ENCODE assay signal across 9 mouse cellular contexts in the genomic region with DNA sequence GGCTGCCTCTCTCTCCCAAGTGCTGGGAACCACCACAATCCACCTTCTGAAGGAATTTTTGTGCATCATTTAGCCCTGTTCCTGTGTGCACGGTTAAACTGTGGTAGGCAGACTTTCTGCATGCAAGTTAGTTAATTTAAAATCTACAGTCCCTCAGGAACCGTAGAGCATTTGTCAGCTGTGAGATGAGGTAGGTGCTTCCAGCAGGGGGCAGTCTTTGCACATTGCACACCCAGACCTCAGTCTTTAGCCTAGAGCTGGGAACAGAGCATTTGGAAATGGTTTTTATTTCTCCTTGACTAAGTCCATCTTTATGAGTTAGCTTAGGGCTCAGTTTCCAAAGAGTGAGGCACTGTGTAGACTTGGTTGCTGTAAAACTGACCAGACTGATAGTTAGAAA. TPM values are rescaled to one million over a fixed set of nuclear protein-coding genes. Genes with fewer than 3 reads are reported as not detected.
DNase-seq lines count a peak whose midpoint lies in the region; ATAC-seq and TF ChIP-seq lines count a peak whose summit lies in the region.
"Had no signal": no experiment of that assay in that cellular context is flagged by ENCODE, and none has a peak within 500 bp of the region (broad histone marks: within the 10 kb centered on the region; RNA-seq: fewer than 3 reads in every experiment).

No protein-coding gene starts in this region.

- no peaks in the 10 kb centered on the region for H3K9me3 ChIP-seq in forebrain, embryonic 11.5 days (ENCODE audit: control insufficient read depth, low read length)
- H3K9me3 ChIP-seq in forebrain, embryonic 16.5 days (ENCODE audit: control insufficient read depth, low read length), result no peaks in the 10 kb centered on the region
- H3K9me3 ChIP-seq in embryonic facial prominence, embryonic 15.5 days (replicated peaks), result no peaks in the 10 kb centered on the region
- H3K9me3 ChIP-seq in liver, embryonic 14.5 days (ENCODE audit: control insufficient read depth, low read length), result no peaks in the 10 kb centered on the region
- H3K9me3 ChIP-seq: limb, embryonic 15.5 days had no signal

- TF ChIP-seq POLR2A in small intestine, adult 2 months (IDR thresholded peaks at IDR 0.05; ENCODE audit: low read depth, low read length), result no peak

- H3K36me3 ChIP-seq in forebrain, embryonic 11.5 days (ENCODE audit: control insufficient read depth, insufficient read depth, low read length), result peaks cover 28% of the 10 kb centered on the region
- H3K36me3 ChIP-seq in forebrain, embryonic 16.5 days (ENCODE audit: control insufficient read depth, insufficient read depth), result peaks cover 51% of the 10 kb centered on the region
- H3K36me3 ChIP-seq in embryonic facial prominence, embryonic 15.5 days, result peaks cover 96% of the 10 kb centered on the region
- peaks cover 97% of the 10 kb centered on the region for H3K36me3 ChIP-seq in liver, embryonic 14.5 days (replicated peaks; ENCODE audit: control insufficient read depth, insufficient read depth, low read depth)
- peaks cover 77% of the 10 kb centered on the region for H3K36me3 ChIP-seq in small intestine, adult 2 months (ENCODE audit: control insufficient read depth, insufficient read depth, low read length)

- ATAC-seq in forebrain, embryonic 11.5 days (replicated peaks; ENCODE audit: low FRiP score), result no peak
- no peak for ATAC-seq in forebrain, embryonic 16.5 days
- ATAC-seq in embryonic facial prominence, embryonic 15.5 days (ENCODE audit: insufficient number of reproducible peaks, low FRiP score, low TSS enrichment, low read depth), result peak; percentile 47; the same call in 1 of the 2 replicates
- ATAC-seq in liver, embryonic 14.5 days (ENCODE audit: insufficient read depth), result no peak

- H3K9ac ChIP-seq in forebrain, embryonic 11.5 days (ENCODE audit: low read length), result no peak overlapping the region
- no peak overlapping the region for H3K9ac ChIP-seq in forebrain, embryonic 16.5 days (replicated peaks; ENCODE audit: low read depth, low read length)
- no peak overlapping the region for H3K9ac ChIP-seq in embryonic facial prominence, embryonic 15.5 days
- H3K9ac ChIP-seq in liver, embryonic 14.5 days (replicated peaks), result no peak overlapping the region
- H3K9ac ChIP-seq: limb, embryonic 15.5 days had no signal

- peak; percentile 78 for TF ChIP-seq CTCF in liver, embryonic 14.5 days (IDR thresholded peaks at IDR 0.05; ENCODE audit: low read depth)
- peak; percentile 73; the same call in 1 of the 2 replicates for TF ChIP-seq CTCF in small intestine, adult 2 months (IDR thresholded peaks at IDR 0.05; ENCODE audit: extremely low read depth, insufficient read length, insufficient replicate concordance, low read depth, low read length)

- H3K27me3 ChIP-seq in forebrain, embryonic 11.5 days (ENCODE audit: control insufficient read depth, insufficient read depth, low read length), result no peaks in the 10 kb centered on the region
- no peaks in the 10 kb centered on the region for H3K27me3 ChIP-seq in forebrain, embryonic 16.5 days (replicated peaks; ENCODE audit: control insufficient read depth, insufficient read depth, low read length)
- H3K27me3 ChIP-seq in embryonic facial prominence, embryonic 15.5 days, result no peaks in the 10 kb centered on the region
- H3K27me3 ChIP-seq in liver, embryonic 14.5 days (ENCODE audit: control insufficient read depth, insufficient read depth, low read length), result no peaks in the 10 kb centered on the region
- no peaks in the 10 kb centered on the region for H3K27me3 ChIP-seq in small intestine, adult 2 months (ENCODE audit: control insufficient read depth, insufficient read depth, low read length)
- H3K27me3 ChIP-seq: limb, embryonic 15.5 days had no signal

- DNase-seq in forebrain, embryonic 11.5 days (ENCODE audit: low spot score), result peak; percentile 79
- DNase-seq in 3T3-L1 (ENCODE audit: low read depth, low spot score), result peak; percentile 74
- peak; percentile 57 to 59 for DNase-seq in adrenal gland, adult 18-20 months (ENCODE audit: low spot score in 2 of 2)
- DNase-seq in kidney, adult 8-10 months, result peak; percentile 35 to 72
- DNase-seq in liver, embryonic 14.5 days (ENCODE audit: low read depth in 3 of 3, low spot score in 3 of 3), result peak in 1 of 3 experiments; percentile 25

- 49% methylated on average over 2 of the region's 2 CpGs for WGBS in forebrain, embryonic 11.5 days
- WGBS in forebrain, embryonic 16.5 days, result 28% methylated on average over 2 of the region's 2 CpGs
- 26% methylated on average over 2 of the region's 2 CpGs for WGBS in embryonic facial prominence, embryonic 15.5 days
- WGBS in liver, embryonic 14.5 days (ENCODE audit: insufficient replicate concordance), result 57% methylated on average over 2 of the region's 2 CpGs
- 29% methylated on average over 2 of the region's 2 CpGs for WGBS in small intestine, adult 2 months

- no peak overlapping the region for H3K4me3 ChIP-seq in forebrain, embryonic 11.5 days (ENCODE audit: low read depth, low read length)
- no peak overlapping the region for H3K4me3 ChIP-seq in forebrain, embryonic 16.5 days (replicated peaks; ENCODE audit: low read length)
- H3K4me3 ChIP-seq in embryonic facial prominence, embryonic 15.5 days (replicated peaks), result no peak overlapping the region
- no peak overlapping the region for H3K4me3 ChIP-seq in liver, embryonic 14.5 days (ENCODE audit: insufficient read depth in 1 of 2, low read depth in 2 of 2, low read length in 2 of 2)
- H3K4me3 ChIP-seq in small intestine, adult 2 months (ENCODE audit: low read depth, low read length), result no peak overlapping the region
- H3K4me3 ChIP-seq: limb, embryonic 15.5 days had no signal

- no peak overlapping the region for H3K27ac ChIP-seq in forebrain, embryonic 11.5 days (ENCODE audit: low read depth, low read length)
- H3K27ac ChIP-seq in forebrain, embryonic 16.5 days (ENCODE audit: low read length), result no peak overlapping the region
- no peak overlapping the region for H3K27ac ChIP-seq in embryonic facial prominence, embryonic 15.5 days (replicated peaks)
- H3K27ac ChIP-seq in liver, embryonic 14.5 days, result no peak overlapping the region
- no peak overlapping the region for H3K27ac ChIP-seq in small intestine, adult 2 months (ENCODE audit: insufficient read depth, low read depth, low read length)
- H3K27ac ChIP-seq: limb, embryonic 15.5 days had no signal

- no peak overlapping the region for H3K4me2 ChIP-seq in forebrain, embryonic 11.5 days (ENCODE audit: low read depth, low read length, severe bottlenecking)
- no peak overlapping the region for H3K4me2 ChIP-seq in forebrain, embryonic 16.5 days (ENCODE audit: low read length)
- H3K4me2 ChIP-seq in embryonic facial prominence, embryonic 15.5 days (replicated peaks), result no peak overlapping the region
- no peak overlapping the region for H3K4me2 ChIP-seq in liver, embryonic 14.5 days (ENCODE audit: low read depth)
- H3K4me2 ChIP-seq: limb, embryonic 15.5 days had no signal

- no peak for TF ChIP-seq EP300 in liver, embryonic 14.5 days (IDR thresholded peaks at IDR 0.05; ENCODE audit: low read depth)

- H3K4me1 ChIP-seq in forebrain, embryonic 11.5 days (replicated peaks; ENCODE audit: control insufficient read depth, insufficient read depth, low read length), result no peaks in the 10 kb centered on the region
- H3K4me1 ChIP-seq in forebrain, embryonic 16.5 days (replicated peaks; ENCODE audit: control insufficient read depth, insufficient read depth, low read length), result no peaks in the 10 kb centered on the region
- H3K4me1 ChIP-seq in embryonic facial prominence, embryonic 15.5 days, result no peaks in the 10 kb centered on the region
- H3K4me1 ChIP-seq in liver, embryonic 14.5 days (replicated peaks; ENCODE audit: control insufficient read depth in 2 of 2, insufficient read depth in 2 of 2, low read length in 1 of 2), result no peaks in the 10 kb centered on the region
- no peaks in the 10 kb centered on the region for H3K4me1 ChIP-seq in small intestine, adult 2 months (ENCODE audit: control insufficient read depth, insufficient read depth, insufficient read length, low read length)
- H3K4me1 ChIP-seq: limb, embryonic 15.5 days had no signal

RNA-seq across cellular contexts. Expression of a gene that starts 14.5 kb away (rescaled TPM):
- 19.5 and 19.7 TPM in 2 replicates for polyA plus RNA-seq in forebrain, embryonic 11.5 days (2014; fragmentation: Nextera tagmentation; extraction: Ambion mirVana)
- polyA plus RNA-seq in forebrain, embryonic 16.5 days (2015; fragmentation: Nextera tagmentation; extraction: Ambion mirVana), result 11.9 and 12.4 TPM in 2 replicates
- 10 to 100 TPM in 1 of 2 experiments, 1 to 10 TPM in 1; 3.0 to 10.5 TPM for total RNA-seq in adrenal gland, adult 18-20 months (2021)
- 16.0 and 16.2 TPM in 2 replicates for polyA plus RNA-seq in embryonic facial prominence, embryonic 15.5 days (2015; fragmentation: Nextera tagmentation; extraction: Ambion mirVana)
- 0.19 and 0.24 TPM in 2 replicates for polyA plus RNA-seq in liver, embryonic 14.5 days (2012; rRNA removed)
- polyA plus RNA-seq in liver, embryonic 14.5 days (2014; fragmentation: Nextera tagmentation; extraction: Ambion mirVana), result 0.25 TPM in 1 of 2 replicates, not detected in the other
- polyA plus RNA-seq in small intestine, adult 2 months (2012; rRNA removed), result 2.2 and 8.7 TPM in 2 replicates

RNA-seq across cellular contexts. Expression of a gene that starts 49.5 kb away (rescaled TPM):
- polyA plus RNA-seq in forebrain, embryonic 11.5 days (2014; fragmentation: Nextera tagmentation; extraction: Ambion mirVana), result 76.3 and 83.6 TPM in 2 replicates
- 34.4 and 39.4 TPM in 2 replicates for polyA plus RNA-seq in forebrain, embryonic 16.5 days (2015; fragmentation: Nextera tagmentation; extraction: Ambion mirVana)
- total RNA-seq in adrenal gland, adult 18-20 months (2021), result 10 to 100 TPM; 79.1 to 88.7 TPM
- polyA plus RNA-seq in embryonic facial prominence, embryonic 15.5 days (2015; fragmentation: Nextera tagmentation; extraction: Ambion mirVana), result 36.2 and 42.4 TPM in 2 replicates
- 14.3 and 20.7 TPM in 2 replicates for polyA plus RNA-seq in liver, embryonic 14.5 days (2012; rRNA removed)
- polyA plus RNA-seq in liver, embryonic 14.5 days (2014; fragmentation: Nextera tagmentation; extraction: Ambion mirVana), result 18.2 and 22.3 TPM in 2 replicates
- 6.9 and 14.7 TPM in 2 replicates for polyA plus RNA-seq in small intestine, adult 2 months (2012; rRNA removed)
